Mouse (Mus musculus) forebrain, postnatal 0 days (tissue): ENCODE data around the gene Olfml1. TPM values are rescaled to one million over a fixed set of nuclear protein-coding genes. Genes with fewer than 3 reads are reported as not detected.
A peak's percentile ranks its signal among the peaks of the same experiment; 100 is the strongest.

Experiments used
- ATAC-seq: fragments of 200-750 bp; cut with Nextera tagmentation; 2 replicates; pipeline ENCODE4 v1.8.0; 2017; ENCODE audit warnings: mild to moderate bottlenecking, moderate library complexity
- DNase-seq: peaks from one replicate; pipeline ENCODE4 v3.0.0-alpha.2; 2015
- H3K27ac ChIP-seq: fragments of 300-500 bp; sonication (generic); 2 replicates; pipeline ENCODE4 v1.5.1; 2014; ENCODE audit warnings: low read depth, mild to moderate bottlenecking, antibody characterized with exemption, low read length, moderate library complexity, mixed read lengths
- H3K27me3 ChIP-seq: fragments of 300-500 bp; sonication (generic); 2 replicates; pipeline ENCODE4 v1.6.1; 2014; ENCODE audit warnings: mild to moderate bottlenecking, low read length, mixed read lengths; ENCODE audit not compliant: insufficient read depth
- H3K36me3 ChIP-seq: fragments of 300-500 bp; sonication (generic); 2 replicates; pipeline ENCODE4 v1.6.1; 2014; ENCODE audit warnings: mild to moderate bottlenecking, moderate library complexity; ENCODE audit not compliant: insufficient read depth
- H3K4me1 ChIP-seq: fragments of 300-500 bp; sonication (generic); 2 replicates; pipeline ENCODE4 v1.6.1; 2014; ENCODE audit warnings: antibody characterized with exemption; ENCODE audit not compliant: insufficient read depth
- H3K4me2 ChIP-seq: fragments of 300-500 bp; sonication (generic); 2 replicates; pipeline ENCODE4 v1.6.1; 2014; ENCODE audit warnings: low read depth, mild to moderate bottlenecking, moderate library complexity
- H3K4me3 ChIP-seq: fragments of 300-500 bp; sonication (generic); 2 replicates; pipeline ENCODE4 v1.5.1; 2014; ENCODE audit warnings: low read depth, low read length, mixed read lengths
- H3K9ac ChIP-seq: fragments of 300-500 bp; sonication (generic); 2 replicates; pipeline ENCODE4 v1.6.1; 2014; ENCODE audit warnings: mild to moderate bottlenecking
- H3K9me3 ChIP-seq: fragments of 300-500 bp; sonication (generic); 2 replicates; pipeline ENCODE4 v1.6.1; 2016; ENCODE audit warnings: low read length
- CTCF ChIP-seq: sonication (generic); IDR thresholded peaks from 2 replicates; pipeline ENCODE4 v1.5.1; 2016; ENCODE audit warnings: antibody characterized with exemption, control low read depth, low read depth
- WGBS: fragments of 180-500 bp; shearing (Covaris S2); extraction: QIAGEN DNeasy Blood & Tissue Kit; methylation state at CpG from one replicate; pipeline ENCODE4 v1.1.7; 2014; 5-methylcytosine and 5-hydroxymethylcytosine counted together
- polyA plus RNA-seq: library from polyadenylated mRNA; unstranded; fragments of >200 nt; fragmentation: Nextera tagmentation; extraction: Ambion mirVana; gene quantifications from 2 replicates; pipeline ENCODE4 v1.2.1, GENCODE M21; 2015
- total RNA-seq: library from RNA; depleted of rRNA; stranded (reverse); fragments of >200 nt; gene quantifications from 2 replicates; pipeline ENCODE4 v1.2.3, GENCODE M21; 2014

Gene Olfml1
- total and polyA plus RNA-seq, 2 experiments from 2014 or later, result 2.0 to 6.3 TPM

DNA sequence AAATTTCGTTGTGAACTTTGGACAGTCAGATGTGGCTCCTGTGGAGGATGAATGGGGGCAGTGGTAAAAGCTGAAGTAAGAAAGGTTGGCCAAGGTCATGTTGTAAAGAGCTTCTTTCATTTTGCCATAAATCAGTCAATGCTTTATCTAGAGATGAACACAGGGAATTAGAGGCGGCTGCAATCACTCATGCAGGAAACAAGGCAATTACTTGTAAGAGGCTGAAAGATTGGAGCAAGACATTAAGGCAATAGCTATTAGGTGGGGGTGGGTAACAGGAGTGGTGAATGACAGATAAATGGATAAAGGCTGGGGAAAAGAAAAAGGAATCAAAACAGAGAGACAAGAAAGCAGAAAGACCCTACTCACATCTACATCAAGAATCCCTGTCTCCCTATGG lies 3.5 kb upstream of the Olfml1 start:
- H3K4me3 ChIP-seq, result no peak overlapping the region
- no peaks in the 10 kb centered on the region for H3K9me3 ChIP-seq
- H3K27ac ChIP-seq, result no peak overlapping the region
- WGBS, result 31% methylated on average over 2 of the region's 2 CpGs
- no peak for ATAC-seq
- DNase-seq, result no peak
- no peak overlapping the region for H3K9ac ChIP-seq
- no peaks in the 10 kb centered on the region for H3K36me3 ChIP-seq
- no peaks in the 10 kb centered on the region for H3K4me1 ChIP-seq
- H3K27me3 ChIP-seq, result no peaks in the 10 kb centered on the region
- TF ChIP-seq CTCF, result no peak
- no peak overlapping the region for H3K4me2 ChIP-seq

DNA sequence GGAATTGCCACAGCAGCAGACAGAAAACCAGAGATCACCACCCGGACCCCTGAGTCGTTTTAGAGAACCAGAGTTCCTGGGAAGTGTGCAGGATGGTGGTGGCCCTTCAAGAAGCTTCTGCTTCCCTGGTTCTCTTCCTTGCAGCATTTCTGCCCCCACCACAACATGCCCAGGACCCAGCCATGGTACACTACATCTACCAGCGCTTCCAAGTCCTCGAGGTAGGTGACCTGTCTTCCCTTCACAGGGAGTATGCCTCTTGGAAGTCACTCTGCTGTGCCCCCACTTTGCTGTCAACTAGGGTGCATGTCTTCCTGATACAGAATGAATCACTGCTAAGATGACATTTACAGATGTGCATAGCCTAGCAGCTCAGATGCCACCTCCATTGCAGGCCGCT lies 428 bp downstream of the Olfml1 start:
- no peak overlapping the region for H3K4me3 ChIP-seq
- 78% methylated on average over 5 of the region's 5 CpGs for WGBS
- no peaks in the 10 kb centered on the region for H3K4me1 ChIP-seq
- H3K9me3 ChIP-seq, result no peaks in the 10 kb centered on the region
- H3K27ac ChIP-seq, result no peak overlapping the region
- DNase-seq (no peak), ATAC-seq (no peak)
- H3K36me3 ChIP-seq, result no peaks in the 10 kb centered on the region
- no peak overlapping the region for H3K4me2 ChIP-seq
- TF ChIP-seq CTCF, result no peak
- no peak overlapping the region for H3K9ac ChIP-seq
- H3K27me3 ChIP-seq, result no peaks in the 10 kb centered on the region

DNA sequence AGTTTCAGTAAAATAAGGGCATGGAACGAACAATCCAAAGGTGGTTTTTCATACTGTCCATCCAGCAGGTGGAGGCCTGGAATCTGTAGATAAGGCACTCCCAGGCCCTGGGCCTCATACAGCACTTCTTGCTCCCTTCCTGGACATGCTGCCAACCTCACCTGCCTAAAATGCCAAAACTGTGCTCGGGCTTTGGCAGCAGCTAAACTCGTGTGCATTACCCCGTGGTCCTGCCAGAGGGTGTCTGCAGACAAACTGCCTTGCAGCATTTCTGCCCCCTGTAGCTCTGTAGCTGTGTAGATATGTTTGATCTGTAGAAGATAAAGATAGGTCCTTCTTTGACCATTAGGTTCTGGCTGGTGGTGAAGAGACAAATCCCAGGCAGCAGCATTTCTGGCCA lies 1.7 kb downstream of the Olfml1 start:
- WGBS, result 61% methylated on average over 4 of the region's 4 CpGs
- no peak for TF ChIP-seq CTCF
- DNase-seq (no peak), ATAC-seq (no peak)
- no peaks in the 10 kb centered on the region for H3K9me3 ChIP-seq
- no peaks in the 10 kb centered on the region for H3K27me3 ChIP-seq
- no peaks in the 10 kb centered on the region for H3K4me1 ChIP-seq
- H3K4me2 ChIP-seq, result no peak overlapping the region
- H3K27ac ChIP-seq, result no peak overlapping the region
- no peaks in the 10 kb centered on the region for H3K36me3 ChIP-seq
- H3K4me3 ChIP-seq, result no peak overlapping the region
- H3K9ac ChIP-seq, result no peak overlapping the region

DNA sequence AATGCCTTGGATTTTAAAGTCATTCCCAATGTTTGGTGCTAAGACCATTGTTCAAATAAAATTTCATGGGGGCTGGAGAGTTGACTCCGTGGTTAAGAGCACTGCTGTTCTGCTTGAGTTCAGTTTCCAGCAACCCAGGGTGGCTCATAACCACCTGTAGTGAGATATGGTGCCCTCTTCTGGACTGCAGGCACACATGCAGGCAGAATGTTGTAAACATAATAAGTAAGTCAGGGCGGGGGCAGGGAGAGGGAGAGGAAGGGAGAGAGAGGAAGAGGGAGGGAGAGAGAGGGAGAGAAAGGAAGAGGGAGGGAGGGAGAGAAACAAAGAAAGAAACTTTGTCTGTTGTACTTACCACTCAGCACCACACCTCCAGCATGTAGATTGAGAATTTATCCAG lies 6.6 kb downstream of the Olfml1 start:
- Histone ChIP-seq H3K4me1 (no peaks in the 10 kb centered on the region), H3K4me3 (no peak overlapping the region), H3K27me3 (no peaks in the 10 kb centered on the region), H3K27ac (no peak overlapping the region), H3K9ac (no peak overlapping the region), H3K4me2 (no peak overlapping the region), H3K36me3 (no peaks in the 10 kb centered on the region), H3K9me3 (no peaks in the 10 kb centered on the region)
- ATAC-seq, result no peak
- TF ChIP-seq CTCF, result no peak
- 62% methylated on average over 2 of the region's 2 CpGs for WGBS
- no peak for DNase-seq

DNA sequence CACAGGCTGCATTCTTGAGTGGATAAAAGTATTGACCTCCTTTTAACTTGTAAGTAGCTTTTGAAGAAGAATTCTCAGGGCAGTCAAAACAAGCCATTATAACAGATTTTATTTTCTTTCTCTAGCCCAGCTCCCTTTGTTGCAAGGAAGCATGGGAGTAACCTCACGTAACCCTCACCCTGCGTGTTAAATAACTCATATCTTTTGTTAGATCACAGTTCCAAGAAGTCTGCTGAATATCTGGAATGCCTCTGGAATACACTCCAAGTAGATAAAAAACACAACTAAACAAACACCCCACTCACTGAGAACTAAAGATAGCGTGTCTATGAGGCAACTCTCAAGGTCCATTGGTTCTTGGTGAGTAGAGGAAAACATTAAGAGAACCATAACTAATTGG lies 7.0 kb downstream of the Olfml1 start:
- H3K4me3 ChIP-seq, result no peak overlapping the region
- H3K4me1 ChIP-seq, result no peaks in the 10 kb centered on the region
- no peak overlapping the region for H3K27ac ChIP-seq
- WGBS, result 63% methylated on average over 3 of the region's 3 CpGs
- ATAC-seq, result no peak
- H3K9me3 ChIP-seq, result no peaks in the 10 kb centered on the region
- TF ChIP-seq CTCF, result no peak
- H3K4me2 ChIP-seq, result no peak overlapping the region
- no peak overlapping the region for H3K9ac ChIP-seq
- no peak for DNase-seq
- no peaks in the 10 kb centered on the region for H3K36me3 ChIP-seq
- no peaks in the 10 kb centered on the region for H3K27me3 ChIP-seq

DNA sequence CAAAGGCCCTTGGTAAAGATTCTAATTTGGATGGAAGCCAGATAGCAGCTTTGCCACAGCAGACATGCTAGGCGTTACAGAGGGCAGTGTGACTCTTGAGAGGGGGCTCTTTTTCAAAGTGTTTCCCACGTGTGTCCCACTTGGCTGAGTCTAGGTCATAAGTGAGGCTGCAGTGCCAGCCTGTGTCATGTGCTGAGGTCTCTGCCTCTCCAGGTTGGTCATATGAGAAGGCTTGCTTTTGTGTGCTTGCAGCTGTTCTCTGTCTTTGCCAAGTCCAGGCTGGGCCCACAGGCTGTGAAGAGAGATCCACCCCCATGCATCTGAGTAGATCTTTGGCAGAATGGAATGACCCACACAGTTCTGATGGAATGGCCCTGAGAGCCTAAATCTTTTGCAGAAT lies 25.4 kb downstream of the Olfml1 start:
- H3K9ac ChIP-seq, result no peak overlapping the region
- no peak overlapping the region for H3K4me2 ChIP-seq
- no peak overlapping the region for H3K27ac ChIP-seq
- no peaks in the 10 kb centered on the region for H3K4me1 ChIP-seq
- H3K36me3 ChIP-seq, result no peaks in the 10 kb centered on the region
- H3K4me3 ChIP-seq, result no peak overlapping the region
- ATAC-seq (peak; percentile 40), DNase-seq (peak; percentile 15)
- 9% methylated on average over 2 of the region's 2 CpGs for WGBS
- TF ChIP-seq CTCF, result no peak
- no peaks in the 10 kb centered on the region for H3K9me3 ChIP-seq
- H3K27me3 ChIP-seq, result no peaks in the 10 kb centered on the region; the same call in 1 of the 2 replicates

DNA sequence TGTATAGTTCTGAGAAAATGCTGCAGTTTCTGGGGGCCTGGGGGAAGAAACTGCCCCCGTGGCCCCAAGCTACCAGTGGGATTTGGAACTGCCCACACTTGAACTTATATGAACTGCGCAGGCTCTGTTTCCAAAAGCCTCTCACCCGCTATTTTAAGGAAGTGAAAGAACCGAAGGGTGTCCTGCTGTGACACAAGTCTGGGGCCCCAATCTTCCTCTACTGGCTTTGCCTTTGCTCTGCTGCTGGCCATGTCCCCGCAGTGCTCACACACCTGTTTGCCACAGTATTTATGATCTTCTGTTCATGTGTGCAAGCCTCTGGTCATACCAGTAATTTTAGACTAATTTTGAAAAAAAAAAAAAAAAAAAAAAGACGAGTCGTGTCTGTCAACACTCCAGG lies 26.7 kb downstream of the Olfml1 start:
- peak overlapping the region; percentile 93 for H3K4me2 ChIP-seq
- H3K9ac ChIP-seq, result no peak overlapping the region
- no peak overlapping the region for H3K27ac ChIP-seq
- H3K36me3 ChIP-seq, result no peaks in the 10 kb centered on the region
- no peak for DNase-seq
- H3K4me3 ChIP-seq, result no peak overlapping the region
- no peak for ATAC-seq
- no peaks in the 10 kb centered on the region for H3K4me1 ChIP-seq
- 36% methylated on average over 7 of the region's 7 CpGs for WGBS
- no peak for TF ChIP-seq CTCF
- H3K9me3 ChIP-seq, result no peaks in the 10 kb centered on the region
- H3K27me3 ChIP-seq, result no peaks in the 10 kb centered on the region; the same call in 1 of the 2 replicates

DNA sequence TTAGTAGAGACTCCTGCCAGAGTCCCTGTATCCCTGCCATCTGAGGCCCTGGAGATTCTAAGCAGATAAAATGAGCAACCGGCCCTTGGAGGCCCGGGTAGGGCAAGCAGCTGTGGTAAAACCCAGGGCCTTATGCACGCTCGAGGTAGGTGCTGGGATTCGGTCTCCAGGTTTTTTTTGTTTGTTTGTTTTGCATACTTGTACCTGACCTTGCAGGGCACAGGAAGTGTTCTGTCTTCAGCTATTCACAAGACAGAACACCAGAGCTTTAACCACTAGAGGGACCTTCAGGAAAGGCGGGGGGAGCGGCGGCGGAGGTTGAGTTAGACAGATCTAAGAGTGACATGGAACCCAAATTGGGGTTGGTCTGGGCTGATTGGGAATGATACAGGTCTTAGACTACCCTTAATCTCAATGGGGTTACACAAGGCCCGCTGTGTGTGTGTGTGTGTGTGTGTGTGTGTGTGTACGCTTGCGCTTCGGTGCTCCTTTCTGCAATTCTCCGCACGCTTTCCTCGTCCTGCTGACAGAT lies 27.1 kb downstream of the Olfml1 start:
- ATAC-seq, result peak; percentile 82
- Histone ChIP-seq H3K9me3 (no peaks in the 10 kb centered on the region), H3K27ac (no peak overlapping the region; the same call in 1 of the 2 replicates), H3K9ac (peak overlapping the region; percentile 46; the same call in 1 of the 2 replicates), H3K4me2 (peak overlapping the region; percentile 93), H3K4me3 (peak overlapping the region; percentile 66), H3K4me1 (no peaks in the 10 kb centered on the region), H3K27me3 (no peaks in the 10 kb centered on the region; the same call in 1 of the 2 replicates), H3K36me3 (no peaks in the 10 kb centered on the region)
- peak; percentile 73 for TF ChIP-seq CTCF
- DNase-seq, result peak; percentile 64
- WGBS, result 1% methylated on average over 16 of the region's 16 CpGs
